In the genomic region with DNA sequence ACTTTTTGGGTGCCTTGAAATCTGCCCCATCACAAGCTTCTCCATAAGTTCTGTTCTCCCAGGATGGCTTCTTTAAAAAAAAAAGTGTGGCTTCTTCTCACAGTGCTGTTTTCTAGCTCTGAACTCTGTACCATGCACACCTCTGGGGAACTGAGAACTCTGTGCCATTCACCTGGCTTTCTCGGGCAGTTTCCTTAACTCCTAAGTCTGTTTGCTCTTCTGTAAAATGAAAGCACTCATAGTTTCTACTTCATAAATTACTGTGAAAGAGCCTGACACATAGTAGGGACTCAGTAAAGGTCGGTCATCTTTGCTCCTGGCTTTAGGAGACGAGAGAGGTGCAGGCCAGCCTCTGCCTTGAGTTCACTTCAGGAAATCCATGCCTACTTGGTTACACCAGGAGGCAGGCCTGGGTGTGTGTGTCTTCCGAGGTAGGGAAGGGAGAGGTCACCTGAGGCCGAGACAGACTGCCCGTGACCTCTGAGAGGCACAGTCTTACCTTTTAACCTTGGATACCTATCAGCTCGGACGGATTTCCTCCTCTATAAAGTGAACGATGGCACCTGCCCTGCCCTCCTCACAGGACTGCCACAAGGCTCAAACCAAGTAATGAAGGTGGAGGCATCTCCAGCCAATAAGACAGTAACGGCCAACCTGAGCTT, we compare ENCODE assay signal across 15 mouse cellular contexts. TPM values are rescaled to one million over a fixed set of nuclear protein-coding genes. Genes with fewer than 3 reads are reported as not detected.
DNase-seq lines count a peak whose midpoint lies in the region; ATAC-seq and TF ChIP-seq lines count a peak whose summit lies in the region.
"Had no signal": no experiment of that assay in that cellular context is flagged by ENCODE, and none has a peak within 500 bp of the region (broad histone marks: within the 10 kb centered on the region; RNA-seq: fewer than 3 reads in every experiment).

No protein-coding gene starts in this region.

- peak; percentile 11 for DNase-seq in adrenal gland, adult 8-10 months
- DNase-seq in adrenal gland, postnatal 10 days: no peak
- no peak for DNase-seq in heart, postnatal 10 days
- no peak for DNase-seq in lung, postnatal 0 days (ENCODE audit: low spot score)
- no peak for DNase-seq in lung, postnatal 10 days
- no peak for DNase-seq in stomach, postnatal 0 days (ENCODE audit: low spot score)
- DNase-seq in testis, postnatal 14 days (ENCODE audit: low spot score): no peak
- DNase-seq: thymus, postnatal 4 days had no signal

- peak overlapping the region; percentile 89 for H3K27ac ChIP-seq in heart, embryonic 15.5 days
- H3K27ac ChIP-seq in lung, postnatal 0 days (ENCODE audit: low read length): peak overlapping the region; percentile 48
- peak overlapping the region; percentile 81 for H3K27ac ChIP-seq in stomach, postnatal 0 days (replicated peaks)

- TF ChIP-seq CTCF in lung, postnatal 0 days (IDR thresholded peaks at IDR 0.05): no peak
- TF ChIP-seq CTCF in stomach, postnatal 0 days (IDR thresholded peaks at IDR 0.05; ENCODE audit: low read depth): peak; percentile 12; the same call in 1 of the 2 replicates

- H3K36me3 ChIP-seq in heart, embryonic 15.5 days: peaks cover 3% of the 10 kb centered on the region; the same call in 1 of the 2 replicates
- no peaks in the 10 kb centered on the region for H3K36me3 ChIP-seq in lung, postnatal 0 days (ENCODE audit: insufficient read depth, low read length)
- H3K36me3 ChIP-seq in stomach, postnatal 0 days (ENCODE audit: control insufficient read depth, insufficient read depth, low read length): no peaks in the 10 kb centered on the region
- H3K36me3 ChIP-seq: midbrain, embryonic 13.5 days had no signal

- no peak for TF ChIP-seq EP300 in lung, postnatal 0 days (IDR thresholded peaks at IDR 0.05)
- no peak for TF ChIP-seq EP300 in stomach, postnatal 0 days (optimal IDR thresholded peaks at IDR 0.05)

- ATAC-seq in heart, embryonic 15.5 days (replicated peaks; ENCODE audit: insufficient number of reproducible peaks, insufficient read depth, low FRiP score, low read depth): no peak
- no peak for ATAC-seq in lung, postnatal 0 days
- ATAC-seq in stomach, postnatal 0 days (ENCODE audit: low FRiP score, low TSS enrichment): no peak

- H3K9ac ChIP-seq in heart, embryonic 15.5 days: no peak overlapping the region
- H3K9ac ChIP-seq in lung, postnatal 0 days (replicated peaks; ENCODE audit: low read depth): no peak overlapping the region
- no peak overlapping the region for H3K9ac ChIP-seq in stomach, postnatal 0 days (ENCODE audit: low read length)
- H3K9ac ChIP-seq: midbrain, embryonic 13.5 days had no signal

- H3K4me1 ChIP-seq in heart, embryonic 15.5 days (replicated peaks): peaks cover 87% of the 10 kb centered on the region
- peaks cover 12% of the 10 kb centered on the region; the same call in 1 of the 2 replicates for H3K4me1 ChIP-seq in lung, postnatal 0 days (ENCODE audit: insufficient read depth, low read depth, low read length)
- H3K4me1 ChIP-seq in stomach, postnatal 0 days (replicated peaks; ENCODE audit: control insufficient read depth, insufficient read depth): peaks cover 16% of the 10 kb centered on the region

- H3K4me3 ChIP-seq in heart, embryonic 15.5 days: no peak overlapping the region
- no peak overlapping the region for H3K4me3 ChIP-seq in lung, postnatal 0 days (ENCODE audit: low read depth, low read length)
- H3K4me3 ChIP-seq in stomach, postnatal 0 days (ENCODE audit: low read depth, low read length): no peak overlapping the region
- H3K4me3 ChIP-seq: midbrain, embryonic 13.5 days had no signal

- H3K27me3 ChIP-seq in heart, embryonic 15.5 days: no peaks in the 10 kb centered on the region
- 0 out of 2 replicates have a peak, but pooled peaks cover 4% of the 10 kb centered on the region for H3K27me3 ChIP-seq in lung, postnatal 0 days (replicated peaks; ENCODE audit: insufficient read depth, low read length)
- no peaks in the 10 kb centered on the region for H3K27me3 ChIP-seq in stomach, postnatal 0 days (ENCODE audit: control insufficient read depth, insufficient read depth, low read length)

- 69% methylated on average over 10 of the region's 10 CpGs for WGBS in heart, embryonic 15.5 days
- 75% methylated on average over 10 of the region's 10 CpGs for WGBS in lung, postnatal 0 days
- 70% methylated on average over 10 of the region's 10 CpGs for WGBS in stomach, postnatal 0 days

- H3K4me2 ChIP-seq in heart, embryonic 15.5 days: peak overlapping the region; percentile 50
- H3K4me2 ChIP-seq in lung, postnatal 0 days (replicated peaks; ENCODE audit: low read depth, low read length): no peak overlapping the region
- H3K4me2 ChIP-seq in stomach, postnatal 0 days (replicated peaks; ENCODE audit: low read depth): peak overlapping the region; percentile 25; the same call in 1 of the 2 replicates
- H3K4me2 ChIP-seq: midbrain, embryonic 13.5 days had no signal

- intact Hi-C loops in heart, postnatal 10 days (cut with DNase I): no loop called here

- H3K9me3 ChIP-seq in heart, embryonic 15.5 days (replicated peaks): no peaks in the 10 kb centered on the region
- no peaks in the 10 kb centered on the region for H3K9me3 ChIP-seq in lung, postnatal 0 days (ENCODE audit: low read length)
- H3K9me3 ChIP-seq in stomach, postnatal 0 days (ENCODE audit: control insufficient read depth, low read length): no peaks in the 10 kb centered on the region
- H3K9me3 ChIP-seq: midbrain, embryonic 13.5 days had no signal

RNA-seq across cellular contexts. Expression of a gene that starts 11.4 kb away (rescaled TPM):
- 10 to 100 TPM; 39.1 to 77.6 (median 51.7) TPM for total RNA-seq in adrenal gland, adult 8-10 months (2022)
- total RNA-seq in adrenal gland, postnatal 10 days (2021): 10 to 100 TPM; 36.4 to 52.2 TPM
- 69.9 and 74.9 TPM in 2 replicates for polyA plus RNA-seq in heart, embryonic 15.5 days (2015; fragmentation: Nextera tagmentation; extraction: Ambion mirVana)
- 100 to 1,000 TPM; 102 to 150 TPM for total RNA-seq in heart, postnatal 10 days (2021)
- 11.0 TPM in 2 replicates for polyA plus RNA-seq in lung, postnatal 0 days (2015; fragmentation: Nextera tagmentation; extraction: Ambion mirVana)
- polyA plus RNA-seq in stomach, postnatal 0 days (2015; fragmentation: Nextera tagmentation; extraction: Ambion mirVana): 11.6 and 20.2 TPM in 2 replicates

RNA-seq across cellular contexts. Expression of a gene that starts 23.3 kb away (rescaled TPM):
- total RNA-seq in adrenal gland, adult 8-10 months (2022): under 1 TPM in 2 of 4 experiments, not detected in 2; 0.10 to 0.31 TPM
- total RNA-seq in adrenal gland, postnatal 10 days (2021): under 1 TPM in 1 of 2 experiments, not detected in 1; 0.30 TPM
- not detected in 2 replicates for polyA plus RNA-seq in heart, embryonic 15.5 days (2015; fragmentation: Nextera tagmentation; extraction: Ambion mirVana)
- total RNA-seq in heart, postnatal 10 days (2021): not detected
- 0.08 TPM in 1 of 2 replicates, not detected in the other for polyA plus RNA-seq in lung, postnatal 0 days (2015; fragmentation: Nextera tagmentation; extraction: Ambion mirVana)
- polyA plus RNA-seq in stomach, postnatal 0 days (2015; fragmentation: Nextera tagmentation; extraction: Ambion mirVana): not detected in 2 replicates
- total RNA-seq: adrenal gland, adult 18-20 months; MEL had no signal
- polyA plus RNA-seq: embryonic facial prominence, embryonic 14.5 days; large intestine, adult 2 months had no signal

RNA-seq across cellular contexts. Expression of a gene that starts 28.8 kb away (rescaled TPM):
- total RNA-seq in adrenal gland, adult 8-10 months (2022): 10 to 100 TPM; 13.7 to 22.0 (median 18.7) TPM
- total RNA-seq in adrenal gland, postnatal 10 days (2021): 10 to 100 TPM; 16.7 to 21.9 TPM
- 3.8 TPM in 2 replicates for polyA plus RNA-seq in heart, embryonic 15.5 days (2015; fragmentation: Nextera tagmentation; extraction: Ambion mirVana)
- total RNA-seq in heart, postnatal 10 days (2021): 10 to 100 TPM; 15.5 to 21.3 TPM
- 9.8 and 10.3 TPM in 2 replicates for polyA plus RNA-seq in lung, postnatal 0 days (2015; fragmentation: Nextera tagmentation; extraction: Ambion mirVana)
- 5.3 and 6.5 TPM in 2 replicates for polyA plus RNA-seq in stomach, postnatal 0 days (2015; fragmentation: Nextera tagmentation; extraction: Ambion mirVana)

RNA-seq across cellular contexts. Expression of a gene that starts 35.0 kb away (rescaled TPM):
- total RNA-seq in adrenal gland, adult 8-10 months (2022): 1 to 10 TPM in 1 of 4 experiments, under 1 TPM in 3; 0.20 to 1.1 (median 0.93) TPM
- total RNA-seq in adrenal gland, postnatal 10 days (2021): under 1 TPM in 1 of 2 experiments, not detected in 1; 0.51 TPM
- polyA plus RNA-seq in heart, embryonic 15.5 days (2015; fragmentation: Nextera tagmentation; extraction: Ambion mirVana): 0.05 and 0.13 TPM in 2 replicates
- total RNA-seq in heart, postnatal 10 days (2021): under 1 TPM; 0.10 to 0.12 TPM
- polyA plus RNA-seq in lung, postnatal 0 days (2015; fragmentation: Nextera tagmentation; extraction: Ambion mirVana): 0.29 and 0.30 TPM in 2 replicates
- 0.05 TPM in 1 of 2 replicates, not detected in the other for polyA plus RNA-seq in stomach, postnatal 0 days (2015; fragmentation: Nextera tagmentation; extraction: Ambion mirVana)
- total RNA-seq: MEL had no signal
- polyA plus RNA-seq: large intestine, adult 2 months; spleen, adult 2 months had no signal

RNA-seq across cellular contexts. Expression of a gene that starts 35.0 kb away (rescaled TPM):
- total RNA-seq in adrenal gland, adult 8-10 months (2022): 10 to 100 TPM; 29.8 to 36.7 (median 31.5) TPM
- total RNA-seq in adrenal gland, postnatal 10 days (2021): 10 to 100 TPM; 29.3 to 35.5 TPM
- 28.7 and 39.9 TPM in 2 replicates for polyA plus RNA-seq in heart, embryonic 15.5 days (2015; fragmentation: Nextera tagmentation; extraction: Ambion mirVana)
- 10 to 100 TPM; 18.1 TPM for total RNA-seq in heart, postnatal 10 days (2021)
- polyA plus RNA-seq in lung, postnatal 0 days (2015; fragmentation: Nextera tagmentation; extraction: Ambion mirVana): 18.8 and 19.0 TPM in 2 replicates
- 22.0 and 22.2 TPM in 2 replicates for polyA plus RNA-seq in stomach, postnatal 0 days (2015; fragmentation: Nextera tagmentation; extraction: Ambion mirVana)
